Mouse (Mus musculus) midbrain, embryonic 10.5 days (tissue): ENCODE data around the gene Igfbp2. TPM values are rescaled to one million over a fixed set of nuclear protein-coding genes. Genes with fewer than 3 reads are reported as not detected.

Experiments used
- DNase-seq: peaks from one replicate; pipeline ENCODE4 v3.0.0-alpha.2; 2017; ENCODE audit warnings: low spot score
- H3K27ac ChIP-seq: fragments of 300-500 bp; sonication (generic); replicated peaks from 2 replicates; pipeline ENCODE4 v1.5.1; 2016; ENCODE audit warnings: mild to moderate bottlenecking
- H3K27me3 ChIP-seq: fragments of 300-500 bp; sonication (generic); 2 replicates; pipeline ENCODE4 v1.6.1; 2016; ENCODE audit warnings: low read depth, mild to moderate bottlenecking; ENCODE audit not compliant: poor library complexity, severe bottlenecking
- H3K36me3 ChIP-seq: fragments of 300-500 bp; sonication (generic); 2 replicates; pipeline ENCODE4 v1.6.1; 2016; ENCODE audit warnings: mild to moderate bottlenecking, moderate library complexity
- H3K4me1 ChIP-seq: fragments of 300-500 bp; sonication (generic); 2 replicates; pipeline ENCODE4 v1.6.1; 2016
- H3K4me3 ChIP-seq: fragments of 300-500 bp; sonication (generic); 2 replicates; pipeline ENCODE4 v1.5.1; 2016; ENCODE audit warnings: mild to moderate bottlenecking, moderate library complexity
- H3K9me3 ChIP-seq: fragments of 300-500 bp; sonication (generic); replicated peaks from 2 replicates; pipeline ENCODE4 v1.6.1; 2016; ENCODE audit warnings: mild to moderate bottlenecking
- WGBS: fragments of 180-500 bp; shearing (Covaris S2); methylation state at CpG from one replicate; pipeline ENCODE4 v1.1.7; 2016; 5-methylcytosine and 5-hydroxymethylcytosine counted together
- polyA plus RNA-seq: library from polyadenylated mRNA; unstranded; fragments of >200 nt; fragmentation: Nextera tagmentation; extraction: Ambion mirVana; gene quantifications from 2 replicates; pipeline ENCODE4 v1.2.1, GENCODE M21; 2016

Gene Igfbp2
- polyA plus RNA-seq, 1 experiment from 2014 or later, result 600 TPM

DNA sequence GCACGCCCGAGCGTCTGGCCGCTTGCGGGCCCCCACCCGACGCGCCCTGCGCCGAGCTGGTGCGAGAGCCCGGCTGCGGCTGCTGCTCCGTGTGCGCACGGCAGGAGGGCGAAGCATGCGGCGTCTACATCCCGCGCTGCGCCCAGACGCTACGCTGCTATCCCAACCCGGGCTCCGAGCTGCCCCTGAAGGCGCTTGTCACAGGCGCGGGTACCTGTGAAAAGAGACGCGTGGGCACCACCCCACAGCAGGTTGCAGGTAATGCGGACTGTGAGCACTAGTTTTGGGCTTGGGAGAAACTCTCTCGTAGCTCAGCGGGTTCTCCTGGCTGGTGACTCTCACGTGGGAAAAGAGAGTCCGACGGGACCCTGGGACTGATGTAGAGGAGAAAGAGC, 401 bp downstream of the Igfbp2 start:
- WGBS, result under 1% methylated on average over 37 of the region's 37 CpGs
- H3K4me1 ChIP-seq, result peaks cover 69% of the 10 kb centered on the region
- H3K36me3 ChIP-seq, result peaks cover 21% of the 10 kb centered on the region
- H3K27me3 ChIP-seq, result peaks cover 20% of the 10 kb centered on the region
- H3K4me3 ChIP-seq, result peak overlapping the region; percentile 90
- peak overlapping the region; percentile 95 for H3K27ac ChIP-seq
- H3K9me3 ChIP-seq, result no peaks in the 10 kb centered on the region
- DNase-seq, result no peak

DNA sequence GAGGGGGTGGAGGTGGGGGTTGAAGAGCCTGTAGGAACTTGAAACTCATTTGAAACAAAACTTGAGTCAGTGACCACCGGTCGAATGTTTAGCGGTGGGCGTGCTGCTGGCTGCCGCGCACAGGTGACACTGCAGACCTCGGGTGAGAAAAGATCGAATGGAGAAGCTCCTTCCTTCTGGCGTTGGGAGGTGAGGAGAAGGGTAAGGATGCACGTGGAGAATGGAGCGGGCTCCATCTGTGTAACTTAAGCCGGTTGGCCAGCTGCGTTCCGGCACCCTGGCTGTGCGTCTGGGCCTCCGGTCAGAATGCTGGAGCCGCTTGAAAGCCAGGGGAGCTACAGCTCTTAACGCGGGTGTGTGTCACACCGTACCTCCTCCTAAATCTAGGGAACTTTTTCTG, 983 bp downstream of the Igfbp2 start:
- Histone ChIP-seq H3K9me3 (no peaks in the 10 kb centered on the region), H3K4me1 (peaks cover 69% of the 10 kb centered on the region), H3K27me3 (peaks cover 17% of the 10 kb centered on the region), H3K4me3 (peak overlapping the region; percentile 90), H3K27ac (peak overlapping the region; percentile 95), H3K36me3 (peaks cover 27% of the 10 kb centered on the region)
- WGBS, result under 1% methylated on average over 20 of the region's 20 CpGs
- DNase-seq, result peak; percentile 61

DNA sequence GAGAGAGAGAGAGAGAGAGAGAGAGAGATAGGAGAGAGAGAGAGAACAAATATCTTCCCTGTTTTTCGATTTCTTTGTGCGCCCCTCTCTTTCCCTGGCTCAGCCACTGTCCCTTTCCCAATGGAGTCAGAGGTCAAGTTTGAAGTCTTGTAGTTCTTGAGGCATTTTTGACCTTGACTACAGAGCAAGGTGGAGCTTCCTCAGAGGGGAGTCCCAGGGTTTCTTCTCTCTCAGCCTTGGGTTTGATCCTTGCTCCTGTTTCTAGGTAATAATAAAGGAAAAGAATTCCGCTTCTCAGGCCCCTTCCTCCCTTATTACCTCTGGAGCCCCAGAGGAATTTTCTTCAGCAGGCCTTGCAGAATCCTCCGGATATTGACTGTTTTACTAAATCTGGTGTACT, 1.6 kb downstream of the Igfbp2 start:
- Histone ChIP-seq H3K27ac (peak overlapping the region; percentile 95), H3K9me3 (peaks cover under 1% of the 10 kb centered on the region; the same call in 1 of the 2 replicates), H3K27me3 (peaks cover 17% of the 10 kb centered on the region), H3K36me3 (peaks cover 33% of the 10 kb centered on the region), H3K4me3 (peak overlapping the region; percentile 90), H3K4me1 (peaks cover 69% of the 10 kb centered on the region)
- peak; percentile 31 for DNase-seq
- under 1% methylated on average over 4 of the region's 4 CpGs for WGBS

GRCm38 (mm10) chr1:72826446-72826845, 2.1 kb downstream of the Igfbp2 start:
- H3K27ac ChIP-seq, result peak overlapping the region; percentile 95
- peak; percentile 74 for DNase-seq
- H3K9me3 ChIP-seq, result peaks cover 6% of the 10 kb centered on the region; the same call in 1 of the 2 replicates
- peaks cover 15% of the 10 kb centered on the region for H3K27me3 ChIP-seq
- peak overlapping the region; percentile 90 for H3K4me3 ChIP-seq
- peaks cover 38% of the 10 kb centered on the region for H3K36me3 ChIP-seq
- H3K4me1 ChIP-seq, result peaks cover 69% of the 10 kb centered on the region
- under 1% methylated on average over 6 of the region's 6 CpGs for WGBS

DNA sequence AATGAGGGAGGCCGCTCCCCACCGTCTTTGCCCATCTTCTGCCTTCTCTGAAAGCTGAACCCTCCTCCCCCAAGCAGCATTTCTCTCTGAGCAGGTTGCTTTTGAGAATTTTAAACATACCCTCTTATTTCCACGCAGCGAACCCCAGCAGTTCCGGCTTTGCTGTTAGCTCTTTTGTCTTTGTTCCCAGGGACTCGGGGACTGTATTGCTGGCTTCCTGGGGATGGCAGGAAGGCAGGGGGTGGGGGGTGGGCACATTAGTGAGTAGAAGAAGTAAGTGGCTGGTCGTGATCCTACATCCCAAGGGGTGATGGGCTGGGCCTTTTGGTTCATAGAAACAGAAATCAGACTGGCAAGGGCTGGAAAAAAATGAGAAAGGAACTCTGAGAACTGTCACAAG, 2.6 kb downstream of the Igfbp2 start:
- H3K27me3 ChIP-seq, result peaks cover 10% of the 10 kb centered on the region
- H3K36me3 ChIP-seq, result peaks cover 43% of the 10 kb centered on the region
- peak overlapping the region; percentile 90 for H3K4me3 ChIP-seq
- H3K9me3 ChIP-seq, result peaks cover 6% of the 10 kb centered on the region; the same call in 1 of the 2 replicates
- peaks cover 69% of the 10 kb centered on the region for H3K4me1 ChIP-seq
- no peak for DNase-seq
- H3K27ac ChIP-seq, result peak overlapping the region; percentile 95
- WGBS, result under 1% methylated on average over 7 of the region's 7 CpGs

- peaks cover 3% of the 10 kb centered on the region; the same call in 1 of the 2 replicates for H3K27me3 ChIP-seq
- WGBS, result 21% methylated on average over 12 of the region's 12 CpGs
- peak overlapping the region; percentile 95 for H3K27ac ChIP-seq
- H3K4me1 ChIP-seq, result peaks cover 71% of the 10 kb centered on the region
- DNase-seq, result peak; percentile 50
- peaks cover 51% of the 10 kb centered on the region for H3K36me3 ChIP-seq
- H3K9me3 ChIP-seq, result peaks cover 6% of the 10 kb centered on the region; the same call in 1 of the 2 replicates
- peak overlapping the region; percentile 90 for H3K4me3 ChIP-seq
Observed at GRCm38 (mm10) chr1:72827411-72828315, 3.4 kb downstream of the Igfbp2 start.

DNA sequence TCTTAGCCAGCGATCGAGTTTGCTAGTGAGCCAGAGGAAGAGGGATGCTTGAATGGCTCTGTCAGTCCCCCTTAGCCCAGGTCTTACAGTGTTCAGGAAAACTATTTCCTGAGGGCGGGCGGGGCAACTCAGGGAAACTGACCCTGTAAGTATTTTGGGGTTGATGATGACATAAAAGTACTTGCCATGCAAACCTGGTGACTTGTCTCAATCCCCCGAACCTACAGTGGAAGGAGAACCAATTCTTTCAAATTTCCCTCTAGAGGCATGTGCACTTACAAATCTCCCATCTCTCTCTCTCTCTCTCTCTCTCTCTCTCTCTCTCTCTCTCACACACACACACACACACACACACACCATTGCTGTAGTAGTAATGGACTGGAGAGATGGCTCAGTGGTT, 4.5 kb downstream of the Igfbp2 start:
- Histone ChIP-seq H3K4me1 (peaks cover 59% of the 10 kb centered on the region), H3K36me3 (peaks cover 62% of the 10 kb centered on the region), H3K4me3 (no peak overlapping the region), H3K27ac (no peak overlapping the region), H3K9me3 (peaks cover 6% of the 10 kb centered on the region; the same call in 1 of the 2 replicates), H3K27me3 (no peaks in the 10 kb centered on the region)
- WGBS, result 97% methylated on average over 5 of the region's 5 CpGs
- DNase-seq, result no peak

DNA sequence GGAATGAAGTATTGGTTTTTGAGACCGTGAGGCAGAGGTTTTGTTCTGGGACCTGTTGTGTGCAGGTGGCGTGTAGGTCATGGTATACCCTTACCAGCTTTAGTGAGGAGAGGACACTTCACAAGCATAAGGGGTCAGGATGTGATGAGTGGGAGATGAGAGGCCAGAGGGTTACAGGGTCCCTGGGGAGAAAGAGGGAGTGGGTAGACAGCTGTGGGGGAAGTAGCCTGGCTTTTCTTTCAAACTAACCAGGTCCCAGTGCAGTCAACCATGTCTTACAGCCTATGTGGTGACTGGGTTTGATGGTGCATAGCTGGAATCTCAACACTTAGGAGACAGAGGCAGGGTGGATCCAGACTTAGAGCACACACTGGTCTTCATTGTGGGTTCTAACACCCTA, 6.2 kb downstream of the Igfbp2 start:
- Histone ChIP-seq H3K9me3 (peaks cover 6% of the 10 kb centered on the region; the same call in 1 of the 2 replicates), H3K27me3 (no peaks in the 10 kb centered on the region), H3K4me1 (peaks cover 43% of the 10 kb centered on the region), H3K4me3 (no peak overlapping the region), H3K36me3 (peaks cover 79% of the 10 kb centered on the region), H3K27ac (no peak overlapping the region)
- 94% methylated on average over 2 of the region's 2 CpGs for WGBS
- DNase-seq, result no peak

GRCm38 (mm10) chr1:72832715-72833153, 8.4 kb downstream of the Igfbp2 start:
- Histone ChIP-seq H3K9me3 (peaks cover 6% of the 10 kb centered on the region; the same call in 1 of the 2 replicates), H3K36me3 (peaks cover 100% of the 10 kb centered on the region), H3K4me3 (no peak overlapping the region), H3K27ac (no peak overlapping the region), H3K4me1 (peaks cover 21% of the 10 kb centered on the region), H3K27me3 (no peaks in the 10 kb centered on the region)
- DNase-seq, result no peak
- 70% methylated on average over 3 of the region's 3 CpGs for WGBS

DNA sequence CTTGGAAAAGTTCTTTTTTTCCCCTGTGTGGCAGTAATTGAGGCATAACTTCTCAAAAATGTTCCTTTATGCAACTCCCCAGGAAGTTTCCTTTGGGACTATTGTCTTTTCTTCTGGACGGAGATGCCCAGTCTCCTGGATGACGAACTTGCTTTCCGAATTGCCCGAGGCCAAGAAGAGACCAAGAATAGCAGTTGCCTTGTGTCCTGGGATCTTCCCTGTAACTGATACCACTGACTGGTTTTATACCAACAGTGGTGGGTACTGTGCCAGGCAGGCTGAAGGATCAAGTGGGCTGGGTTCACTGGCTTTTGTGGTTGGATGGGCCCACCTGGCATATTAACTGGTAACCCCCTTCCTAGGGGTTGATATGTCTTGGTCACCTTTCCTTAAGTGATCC, 9.3 kb downstream of the Igfbp2 start:
- H3K4me3 ChIP-seq, result no peak overlapping the region
- no peak overlapping the region for H3K27ac ChIP-seq
- H3K36me3 ChIP-seq, result peaks cover 100% of the 10 kb centered on the region
- 93% methylated on average over 4 of the region's 4 CpGs for WGBS
- H3K27me3 ChIP-seq, result no peaks in the 10 kb centered on the region
- peaks cover 13% of the 10 kb centered on the region for H3K4me1 ChIP-seq
- no peak for DNase-seq
- peaks cover 6% of the 10 kb centered on the region; the same call in 1 of the 2 replicates for H3K9me3 ChIP-seq

DNA sequence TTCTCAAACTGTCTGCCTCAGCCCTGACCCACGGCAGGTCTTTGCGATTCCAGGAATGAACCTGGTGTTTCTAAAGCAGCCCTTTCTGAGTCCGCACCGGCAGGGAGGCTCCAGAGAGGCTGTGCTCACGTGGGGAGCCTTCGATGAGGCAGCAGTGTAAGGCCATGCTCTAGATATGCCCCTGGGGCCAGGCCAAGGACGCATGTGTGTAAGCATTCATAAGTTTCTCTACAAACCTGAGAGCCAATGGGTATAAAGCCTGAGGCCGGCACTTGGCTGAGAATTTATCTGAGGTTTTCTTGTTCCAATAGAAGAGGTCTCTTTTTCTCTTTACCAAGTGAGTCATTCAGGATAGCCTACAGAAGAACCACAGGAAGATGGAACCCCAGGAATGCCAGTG, 15.1 kb downstream of the Igfbp2 start:
- Histone ChIP-seq H3K27ac (no peak overlapping the region), H3K4me1 (no peaks in the 10 kb centered on the region), H3K36me3 (peaks cover 95% of the 10 kb centered on the region), H3K4me3 (no peak overlapping the region), H3K27me3 (no peaks in the 10 kb centered on the region), H3K9me3 (no peaks in the 10 kb centered on the region)
- no peak for DNase-seq
- 80% methylated on average over 8 of the region's 8 CpGs for WGBS

- H3K27ac ChIP-seq, result no peak overlapping the region
- H3K36me3 ChIP-seq, result peaks cover 95% of the 10 kb centered on the region
- WGBS, result 90% methylated on average over 7 of the region's 7 CpGs
- no peaks in the 10 kb centered on the region for H3K27me3 ChIP-seq
- no peaks in the 10 kb centered on the region for H3K4me1 ChIP-seq
- no peak for DNase-seq
- H3K4me3 ChIP-seq, result no peak overlapping the region
- H3K9me3 ChIP-seq, result no peaks in the 10 kb centered on the region
Observed at GRCm38 (mm10) chr1:72839791-72840190, 15.5 kb downstream of the Igfbp2 start.
